10 mouse cellular contexts compared by ENCODE assay signal in the genomic region with DNA sequence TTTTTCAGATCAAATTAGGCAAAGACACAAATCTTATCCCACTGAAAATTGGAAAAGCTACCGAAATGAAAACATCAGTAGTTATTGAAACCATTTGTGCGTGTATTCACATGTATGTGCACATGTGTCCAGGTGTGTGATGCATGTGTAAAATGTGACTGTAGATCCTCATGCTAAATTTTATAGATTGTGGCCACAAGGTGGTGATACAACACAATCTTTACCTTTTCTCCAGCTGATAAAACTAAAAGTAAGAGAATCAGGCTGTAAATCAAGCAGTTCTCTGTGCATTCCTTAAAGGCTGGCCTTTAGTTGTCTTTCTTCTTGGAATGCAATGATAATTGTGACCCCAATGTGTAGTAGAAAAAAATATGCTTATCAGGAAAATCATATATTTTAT. TPM values are rescaled to one million over a fixed set of nuclear protein-coding genes. Genes with fewer than 3 reads are reported as not detected.
A peak's percentile ranks its signal among the peaks of the same experiment; 100 is the strongest.
DNase-seq lines count a peak whose midpoint lies in the region; ATAC-seq lines count a peak whose summit lies in the region.
"Had no signal": no experiment of that assay in that cellular context is flagged by ENCODE, and none has a peak within 500 bp of the region (broad histone marks: within the 10 kb centered on the region; RNA-seq: fewer than 3 reads in every experiment).

No protein-coding gene starts in this region.

- DNase-seq in left cerebral cortex, adult 11 months (ENCODE audit: low spot score) = peak; percentile 48
- DNase-seq in left cerebral cortex, postnatal 36 days (ENCODE audit: low spot score in 2 of 2) = no peak
- DNase-seq in brain, adult 2 months (ENCODE audit: low read depth, low spot score) = peak; percentile 63
- DNase-seq in lung, postnatal 14 days = peak; percentile 22
- no peak for DNase-seq in natural killer cell, adult 2 months (ENCODE audit: low spot score in 2 of 2)
- no peak for DNase-seq in testis, postnatal 10 days (ENCODE audit: low spot score)

- H3K27me3 ChIP-seq in forebrain, embryonic 13.5 days = no peaks in the 10 kb centered on the region
- H3K27me3 ChIP-seq in forebrain, embryonic 12.5 days = no peaks in the 10 kb centered on the region
- H3K27me3 ChIP-seq: liver, embryonic 15.5 days had no signal

- H3K4me2 ChIP-seq in forebrain, embryonic 13.5 days = no peak overlapping the region
- no peak overlapping the region for H3K4me2 ChIP-seq in forebrain, embryonic 12.5 days
- H3K4me2 ChIP-seq: liver, embryonic 15.5 days had no signal

- H3K36me3 ChIP-seq in forebrain, embryonic 13.5 days (ENCODE audit: poor library complexity, severe bottlenecking) = no peaks in the 10 kb centered on the region
- H3K36me3 ChIP-seq in forebrain, embryonic 12.5 days (replicated peaks) = no peaks in the 10 kb centered on the region
- H3K36me3 ChIP-seq: G1E; liver, embryonic 15.5 days had no signal

- no peak overlapping the region for H3K9ac ChIP-seq in forebrain, embryonic 13.5 days
- no peak overlapping the region for H3K9ac ChIP-seq in forebrain, embryonic 12.5 days
- H3K9ac ChIP-seq: liver, embryonic 15.5 days had no signal

- H3K9me3 ChIP-seq in forebrain, embryonic 13.5 days (replicated peaks) = no peaks in the 10 kb centered on the region
- H3K9me3 ChIP-seq in forebrain, embryonic 12.5 days = no peaks in the 10 kb centered on the region
- H3K9me3 ChIP-seq: liver, embryonic 15.5 days had no signal

- WGBS in forebrain, embryonic 13.5 days = 64% methylated on average over 2 of the region's 2 CpGs
- 55% methylated on average over 2 of the region's 2 CpGs for WGBS in forebrain, embryonic 12.5 days

- H3K27ac ChIP-seq in forebrain, embryonic 13.5 days = no peak overlapping the region
- H3K27ac ChIP-seq in forebrain, embryonic 12.5 days = no peak overlapping the region
- H3K27ac ChIP-seq: liver, embryonic 15.5 days had no signal

- intact Hi-C loops in left cerebral cortex, postnatal 36 days (cut with DNase I) = loop anchor here (1.0 to 10.0 kb wide), 3 partner anchors 322 to 689 kb away; no protein-coding TSS in a partner anchor

- no peaks in the 10 kb centered on the region for H3K4me1 ChIP-seq in forebrain, embryonic 13.5 days
- no peaks in the 10 kb centered on the region for H3K4me1 ChIP-seq in forebrain, embryonic 12.5 days
- H3K4me1 ChIP-seq: liver, embryonic 15.5 days had no signal

- ATAC-seq in forebrain, embryonic 13.5 days = peak; percentile 45
- no peak for ATAC-seq in forebrain, embryonic 12.5 days (ENCODE audit: low FRiP score)

- H3K4me3 ChIP-seq in forebrain, embryonic 13.5 days = no peak overlapping the region
- no peak overlapping the region for H3K4me3 ChIP-seq in forebrain, embryonic 12.5 days (replicated peaks)
- H3K4me3 ChIP-seq: liver, embryonic 15.5 days had no signal

RNA-seq across cellular contexts. Expression of a gene that starts 34.0 kb away (rescaled TPM):
- polyA plus RNA-seq in forebrain, embryonic 13.5 days (2015; fragmentation: Nextera tagmentation; extraction: Ambion mirVana) = not detected in 2 replicates
- not detected in 2 replicates for polyA plus RNA-seq in forebrain, embryonic 12.5 days (2016; fragmentation: Nextera tagmentation; extraction: Ambion mirVana)
- total RNA-seq in left cerebral cortex, postnatal 36 days (2021) = under 1 TPM in 1 of 2 experiments, not detected in 1; 0.14 TPM
- polyA plus RNA-seq: G1E; liver, embryonic 15.5 days had no signal

Comparison
In these comparisons a context has a peak if more than half of its experiments do, and no peak if none do; other contexts are left out.
1. DNase-seq: peak in left cerebral cortex, adult 11 months (single experiment), brain, adult 2 months (single experiment) and lung, postnatal 14 days (single experiment); none in left cerebral cortex, postnatal 36 days (0 of 2), natural killer cell, adult 2 months (0 of 2) and testis, postnatal 10 days (single experiment).